Mouse (Mus musculus) spleen, adult 12 weeks (tissue): ENCODE measurements at regions not wholly inside any gene's neighbourhood (a gene's known extent, or its start where the extent isn't known, plus 50 kb on each side); places are given as distances from the start of the nearest gene placed in this dataset.

Experiments used
- DNase-seq: peaks from one replicate; pipeline ENCODE4 v3.0.0; 2022; ENCODE audit warnings: low spot score

DNA sequence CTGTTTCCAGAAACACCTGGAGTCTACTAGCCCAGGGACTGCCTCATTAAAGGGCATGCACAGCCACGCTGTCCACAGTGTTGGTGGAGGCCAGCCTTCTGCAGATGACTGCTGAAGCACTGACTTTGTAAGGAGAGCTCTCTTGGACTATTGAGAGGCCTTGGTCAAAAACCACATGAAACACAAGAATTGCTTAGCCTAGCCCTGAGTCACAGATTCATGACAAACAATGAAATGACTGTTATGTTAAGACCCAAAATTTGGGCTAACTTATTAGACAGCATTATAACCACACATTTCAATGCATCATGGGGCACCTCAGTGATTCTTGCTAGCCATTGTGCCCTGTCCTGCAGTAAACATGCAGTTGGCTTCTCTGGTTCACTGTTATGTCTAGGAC lies 202.1 kb upstream of the Klf4 start:
- DNase-seq: no peak

DNA sequence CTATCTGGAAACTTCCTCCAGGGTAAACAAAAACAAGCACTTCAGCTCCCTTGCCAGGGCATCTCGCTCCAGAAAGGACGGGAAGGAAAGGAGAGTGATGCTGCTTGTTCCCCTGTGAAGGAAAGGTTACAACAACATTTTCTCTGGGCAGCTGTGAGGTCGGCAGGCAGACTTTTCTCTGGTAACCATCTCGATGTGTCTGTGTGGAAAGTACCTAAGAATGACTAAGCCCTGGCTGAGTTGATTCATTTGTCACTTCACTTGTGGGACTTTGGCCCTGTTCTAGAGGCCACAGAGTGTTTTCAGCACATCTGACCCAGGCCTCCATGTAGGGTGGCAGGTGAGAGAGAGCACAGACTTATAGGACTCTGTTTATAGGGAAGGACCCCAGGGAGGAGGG lies 201.0 kb upstream of the Klf4 start:
- no peak for DNase-seq

DNA sequence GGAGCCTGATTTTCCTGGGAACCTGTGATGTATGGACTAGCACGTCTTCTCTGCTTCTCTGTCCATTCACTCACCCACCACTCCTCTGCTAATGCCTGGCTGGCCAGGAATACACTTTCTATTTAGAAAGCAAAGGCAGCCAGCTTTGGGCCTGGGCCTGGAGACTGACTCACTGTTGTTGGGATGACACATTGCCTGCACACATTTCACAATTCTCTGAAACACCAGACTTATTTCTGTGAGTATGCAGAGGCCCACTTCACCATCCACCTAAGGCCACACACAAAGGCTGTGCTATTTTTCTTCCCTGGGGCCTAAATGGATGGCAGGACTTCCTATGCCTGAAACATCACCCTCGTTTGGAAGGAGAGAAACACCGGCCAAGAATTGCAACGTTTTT lies 199.7 kb upstream of the Klf4 start:
- no peak for DNase-seq

DNA sequence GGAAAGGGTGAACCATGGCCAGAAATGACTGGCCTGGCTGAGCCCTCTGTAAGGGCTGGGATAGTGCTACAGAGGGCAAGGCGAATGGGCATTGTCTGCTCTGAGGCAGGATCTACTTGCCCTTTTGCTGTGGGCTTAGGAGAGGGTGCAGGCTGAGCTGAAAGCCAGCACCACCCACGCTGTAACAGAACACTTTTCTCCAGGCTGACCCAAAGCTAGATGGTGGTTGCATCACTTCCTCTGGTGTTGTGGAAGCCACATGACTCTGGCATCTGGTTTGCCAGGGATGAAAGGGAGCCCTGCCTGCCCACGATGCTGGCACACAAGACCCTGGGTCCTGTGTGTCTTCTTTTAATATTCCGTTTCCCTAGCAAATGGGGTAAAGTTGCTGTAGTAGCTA lies 198.0 kb upstream of the Klf4 start:
- DNase-seq: no peak

DNA sequence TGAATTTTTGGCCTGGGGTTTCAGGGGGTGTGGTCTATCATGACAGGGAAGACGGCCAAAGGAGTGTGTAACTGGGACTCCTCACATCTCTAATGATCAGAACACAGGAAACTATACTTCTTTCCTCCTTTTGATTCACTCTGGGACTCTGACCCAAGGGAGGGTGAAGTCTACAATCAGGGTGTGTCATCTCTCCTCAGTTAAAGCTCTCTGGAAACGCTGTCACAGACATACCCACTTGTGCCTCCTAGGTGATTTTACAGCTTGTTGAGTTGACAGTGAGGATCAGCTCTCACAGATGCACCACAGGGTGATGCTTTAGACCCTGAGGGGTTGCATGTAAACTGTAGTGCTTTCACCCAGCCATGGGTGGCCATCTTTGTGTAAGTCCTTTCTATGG lies 194.9 kb upstream of the Klf4 start:
- no peak for DNase-seq

DNA sequence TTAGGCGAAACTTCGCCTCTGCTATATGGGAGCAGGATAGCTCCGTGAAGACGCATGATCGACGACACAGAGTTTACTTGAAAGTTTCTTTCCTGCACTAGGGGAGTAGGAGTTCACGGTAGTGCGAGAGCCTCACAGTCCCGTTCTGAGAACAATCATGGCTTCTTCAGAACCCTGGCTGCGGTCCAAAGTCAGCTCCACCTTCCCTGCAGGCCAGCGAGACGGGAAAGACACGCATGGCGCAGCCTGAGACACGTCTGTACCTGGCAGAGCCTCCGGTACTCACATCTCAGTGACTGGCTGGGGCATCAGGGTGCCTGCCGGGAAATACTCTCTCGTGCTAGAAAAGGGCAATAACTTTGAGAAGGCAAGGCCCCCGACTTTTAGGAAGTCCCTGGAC lies 193.8 kb upstream of the Klf4 start:
- DNase-seq: no peak

DNA sequence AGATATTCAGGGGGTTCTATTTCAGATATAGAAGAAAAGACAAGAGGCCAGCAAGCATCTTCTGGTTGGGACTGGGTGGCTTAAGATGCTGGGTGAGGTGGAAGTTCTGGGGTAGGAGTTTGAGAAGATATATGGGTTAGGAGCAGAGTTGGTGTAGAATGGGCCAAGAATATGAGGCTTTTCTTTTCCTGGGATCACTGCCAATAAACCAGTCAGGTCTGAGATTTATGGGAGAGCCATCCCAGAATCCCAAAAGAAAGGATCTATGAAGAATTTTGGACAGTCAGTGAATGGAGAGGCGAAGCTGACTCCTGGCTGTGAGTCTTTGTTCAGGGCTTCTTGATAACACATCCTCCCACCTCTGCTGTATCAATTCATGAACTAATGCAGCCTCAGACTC lies 192.0 kb upstream of the Klf4 start:
- no peak for DNase-seq

DNA sequence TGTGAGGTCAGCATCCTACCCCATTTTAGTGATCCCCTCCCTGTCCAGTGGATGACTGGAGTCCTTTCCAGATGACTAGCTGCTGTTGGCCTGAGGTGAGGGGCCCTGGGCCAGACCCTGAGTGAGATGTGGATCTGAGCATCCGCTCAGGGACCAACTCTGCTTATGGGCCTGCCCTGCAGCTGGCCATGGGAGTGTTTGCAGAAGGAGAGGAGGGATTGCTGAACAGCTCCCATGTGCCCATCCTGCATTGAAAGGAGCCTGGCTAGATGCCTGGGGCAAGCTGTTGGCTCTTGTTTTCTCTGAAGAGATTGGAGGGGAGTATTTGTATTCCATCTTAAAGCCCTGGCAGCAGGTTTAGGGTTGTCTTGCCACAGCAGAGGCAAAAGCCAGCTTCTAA lies 190.9 kb upstream of the Klf4 start:
- no peak for DNase-seq

DNA sequence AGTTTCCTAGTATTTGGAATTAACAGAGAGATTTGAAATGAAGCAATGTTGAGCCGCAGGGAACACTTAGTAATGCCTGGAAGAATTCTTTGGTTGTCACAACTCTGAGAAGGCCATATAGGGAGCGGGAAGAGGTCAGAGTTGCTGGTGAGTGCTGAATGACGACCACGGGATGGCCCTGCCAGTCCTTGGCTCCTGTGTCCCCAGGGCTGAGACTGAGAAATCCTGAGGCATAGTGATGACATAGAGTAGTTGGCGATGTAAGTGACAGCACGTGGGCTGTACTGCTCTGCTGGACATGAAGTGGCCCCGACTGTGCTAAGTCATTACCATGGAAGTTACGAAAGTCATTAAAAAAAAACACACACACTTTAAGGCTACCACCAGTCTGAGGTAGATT lies 190.1 kb upstream of the Klf4 start:
- no peak for DNase-seq

DNA sequence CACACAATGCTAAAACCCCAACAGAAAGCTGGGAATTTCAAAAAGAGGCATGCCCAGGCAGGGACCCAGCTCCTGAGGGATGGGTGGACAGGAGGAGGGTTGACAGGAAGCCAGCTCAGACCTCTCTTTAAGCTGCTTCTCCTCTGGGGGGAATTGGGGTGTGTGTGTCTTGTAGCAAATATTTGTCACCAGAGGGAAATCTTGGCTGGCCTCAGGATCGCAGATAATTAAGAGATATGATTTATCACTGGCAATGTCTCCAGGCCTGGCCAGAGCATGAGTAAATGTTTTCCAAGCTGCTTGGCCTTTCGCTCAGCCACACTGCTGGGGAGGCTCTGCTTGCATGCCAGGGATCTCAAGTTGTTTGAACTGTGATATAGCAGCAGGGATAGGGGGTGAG lies 189.6 kb upstream of the Klf4 start:
- DNase-seq: no peak

DNA sequence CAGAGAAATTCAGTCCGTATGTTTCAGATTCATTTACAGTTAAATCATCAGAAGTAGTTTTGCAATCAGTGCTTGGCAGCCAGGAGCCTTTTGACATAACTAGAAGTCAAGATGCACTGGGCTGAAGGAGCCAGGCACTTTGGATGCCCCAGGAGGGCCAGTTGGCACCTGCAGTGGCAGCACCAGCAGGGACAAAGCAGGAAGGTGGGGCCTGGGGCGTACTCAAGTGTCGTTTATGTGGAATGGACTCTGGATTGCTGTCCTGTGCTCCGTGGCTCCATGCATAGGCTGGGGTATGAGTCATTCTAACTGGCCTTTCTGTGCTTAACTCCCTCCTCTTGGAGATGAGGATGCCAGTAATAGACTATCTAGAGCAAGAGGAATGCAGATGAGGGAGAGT lies 186.2 kb upstream of the Klf4 start:
- DNase-seq: no peak

DNA sequence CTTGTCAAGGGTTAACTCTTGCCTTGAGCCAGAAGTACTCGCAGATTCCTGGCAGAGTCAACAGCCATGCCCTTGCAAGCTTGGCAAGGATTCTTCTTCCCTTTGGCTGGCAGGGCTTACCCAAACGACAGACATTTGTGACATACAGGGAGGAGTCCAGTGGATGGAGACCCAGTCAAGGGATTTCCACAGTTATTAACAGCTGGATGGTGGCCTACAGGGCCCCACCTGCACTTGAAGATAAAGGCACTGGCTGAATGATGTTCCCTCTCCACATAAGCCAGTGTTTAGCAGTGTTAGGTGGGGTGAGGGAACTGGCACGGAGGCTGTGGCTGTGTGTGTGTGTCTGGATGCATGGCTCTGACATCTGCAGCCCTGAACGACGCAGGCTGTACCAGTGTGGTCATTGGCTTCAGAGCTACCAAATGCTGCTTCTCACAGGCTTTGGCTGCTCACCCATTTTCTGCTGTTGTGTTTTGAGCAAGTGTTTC lies 183.9 kb upstream of the Klf4 start:
- no peak for DNase-seq

DNA sequence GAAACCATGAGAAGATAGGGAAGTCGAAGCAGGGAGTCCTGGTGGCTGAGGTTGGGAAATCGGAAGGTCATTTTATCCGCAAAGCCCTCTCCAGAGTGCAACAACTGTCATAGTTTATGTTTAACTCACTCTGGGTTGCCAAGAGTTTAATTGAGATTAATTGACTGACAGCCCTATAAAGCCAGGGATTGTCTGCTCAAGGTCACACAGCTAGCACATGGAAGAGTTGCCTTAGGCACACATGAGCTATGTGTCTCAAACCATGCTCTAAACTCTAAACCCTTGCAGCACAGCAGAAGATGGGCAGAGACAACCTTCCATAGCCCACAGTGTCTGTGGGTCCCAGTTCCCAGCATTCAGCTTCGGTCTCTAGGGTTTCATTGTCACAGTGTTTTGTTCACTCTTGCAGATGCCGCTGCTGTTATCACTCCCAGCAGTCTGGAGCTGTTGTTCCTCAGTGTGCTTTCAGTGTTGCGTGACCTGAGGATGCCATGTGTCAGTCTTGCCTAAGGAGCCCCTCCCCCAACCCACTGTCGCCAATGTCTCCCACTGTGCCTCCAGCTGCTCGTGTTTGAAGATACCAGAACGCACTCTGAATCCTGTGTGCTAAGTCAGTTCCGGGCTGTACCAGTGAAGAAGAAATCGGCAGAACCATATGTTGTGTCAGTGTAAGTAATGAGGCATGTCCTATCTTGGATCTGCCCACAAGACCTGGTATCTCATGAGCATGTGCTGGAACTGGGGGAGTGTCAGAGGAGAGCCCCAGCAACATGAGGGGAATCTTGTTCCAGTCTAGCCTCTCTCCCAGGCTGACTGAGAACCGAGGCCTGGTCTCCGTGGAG lies 179.5 kb upstream of the Klf4 start:
- no peak for DNase-seq

DNA sequence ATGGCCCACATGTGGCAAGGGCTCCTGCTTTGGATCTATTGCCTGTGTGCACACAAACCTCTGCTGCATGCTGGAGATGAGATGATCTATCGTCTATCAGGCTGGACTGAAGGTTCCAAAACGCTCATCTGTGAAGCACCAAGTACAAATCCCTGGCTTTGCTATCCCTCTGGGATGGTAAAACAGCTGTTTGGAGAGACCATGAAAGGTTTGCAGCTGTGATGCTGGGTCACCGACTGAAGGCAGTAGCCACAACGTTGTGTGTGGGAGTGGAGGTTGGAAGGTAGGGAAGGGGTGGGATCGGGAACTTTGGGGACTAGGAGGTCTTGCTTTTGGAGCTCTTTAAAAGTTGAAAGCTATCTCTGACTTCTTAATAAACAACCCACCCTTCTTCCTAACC lies 178.2 kb upstream of the Klf4 start:
- DNase-seq: no peak

DNA sequence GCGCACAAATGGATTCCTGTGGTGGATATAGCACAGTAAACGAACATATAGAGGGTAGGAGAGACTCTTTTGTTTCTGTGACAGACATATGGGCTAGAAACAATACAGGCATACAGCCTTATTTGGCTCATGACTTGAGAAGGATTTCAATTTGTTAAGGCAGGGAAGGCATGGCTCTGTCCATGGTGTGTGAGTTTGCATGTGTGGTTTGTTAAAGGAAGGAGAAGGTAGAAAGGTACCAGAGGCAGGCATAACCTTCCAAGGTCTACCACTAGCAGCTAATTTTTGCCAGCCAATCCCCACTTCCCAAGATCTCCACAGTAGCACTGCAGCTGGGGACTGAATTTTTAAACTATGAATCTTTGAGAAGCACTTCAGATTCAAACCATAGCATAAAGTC lies 176.5 kb upstream of the Klf4 start:
- no peak for DNase-seq

DNA sequence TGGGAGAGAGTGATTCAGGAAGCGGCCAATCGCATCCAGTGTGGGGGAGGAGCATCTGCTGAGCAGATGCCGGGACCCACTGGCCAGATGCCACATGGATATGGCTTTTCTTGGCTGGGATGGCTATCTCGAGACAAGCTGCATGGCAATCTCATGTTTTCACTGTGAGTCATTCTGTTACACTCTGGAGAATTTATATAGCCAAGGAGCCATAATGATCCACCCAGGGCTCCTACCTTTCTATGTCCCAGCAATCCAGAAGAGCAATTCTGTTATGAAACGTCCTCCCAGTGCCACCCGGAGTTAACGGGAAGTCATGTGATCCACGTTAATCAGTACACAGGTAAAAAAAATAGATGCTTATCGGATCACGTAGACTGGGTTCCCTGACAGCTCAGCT lies 175.7 kb upstream of the Klf4 start:
- DNase-seq: no peak

DNA sequence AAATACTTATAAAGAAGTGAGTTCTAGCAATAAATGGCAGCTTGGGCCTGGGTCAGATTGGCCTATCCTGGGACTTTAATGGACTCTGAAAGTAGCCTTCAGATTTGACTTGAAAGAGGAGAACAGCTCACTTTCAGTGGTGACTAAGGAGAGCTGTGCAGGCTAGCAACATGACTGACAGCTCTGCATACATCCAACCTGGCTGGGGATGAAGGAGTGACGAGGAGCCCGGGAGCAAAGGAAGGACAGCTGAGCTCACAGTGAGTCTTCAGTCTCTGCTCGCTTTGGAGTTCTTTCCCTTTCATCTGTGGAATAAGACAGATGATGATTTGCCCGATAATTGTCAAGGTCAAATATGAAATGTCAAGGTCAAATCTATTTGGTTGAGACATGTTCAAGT lies 172.7 kb upstream of the Klf4 start:
- no peak for DNase-seq

DNA sequence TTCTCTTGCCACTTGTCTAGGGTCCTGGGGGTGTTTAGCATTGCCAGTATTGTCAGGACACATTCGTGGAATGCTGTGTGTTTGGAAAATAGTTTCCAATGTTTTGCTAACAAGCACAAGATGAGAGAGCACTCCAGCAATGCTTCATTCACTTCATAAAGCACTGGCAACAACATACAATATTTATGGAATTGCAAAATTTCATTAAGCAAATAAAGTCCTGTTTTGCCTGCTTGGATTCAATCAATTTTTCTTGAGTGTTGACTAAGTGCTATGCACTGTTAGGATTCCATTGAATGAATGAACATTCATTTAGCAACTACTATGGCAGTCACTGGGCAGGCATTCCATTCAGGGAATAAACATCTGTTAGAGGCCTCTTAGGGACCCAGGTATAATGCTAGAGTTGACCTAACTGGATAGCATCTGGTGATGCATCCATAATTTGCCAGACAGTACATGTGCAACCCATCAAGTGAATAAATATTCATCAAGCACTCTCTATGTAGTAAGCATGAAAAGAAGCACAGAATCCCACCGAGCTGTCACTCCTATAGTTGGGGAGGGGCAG lies 171.2 kb upstream of the Klf4 start:
- no peak for DNase-seq

DNA sequence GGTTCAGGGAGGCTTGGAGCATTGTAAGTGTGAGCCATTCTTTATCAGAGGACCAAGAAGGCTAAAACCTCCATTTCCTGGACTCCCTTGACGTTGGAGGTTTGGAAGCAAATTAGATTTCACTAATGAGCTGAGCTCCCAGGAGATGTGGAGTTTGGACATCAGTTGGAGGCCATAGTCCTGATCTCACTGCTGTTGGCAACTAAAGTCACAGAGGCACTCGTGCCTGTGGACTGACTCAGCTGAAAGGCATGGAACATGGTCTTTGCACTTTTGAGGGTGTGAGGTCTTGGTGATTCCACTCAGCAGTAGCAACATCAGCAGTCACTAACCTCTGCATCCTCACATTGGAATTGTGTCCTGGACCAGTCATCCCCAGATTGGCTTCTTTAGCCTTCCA lies 169.1 kb upstream of the Klf4 start:
- no peak for DNase-seq

DNA sequence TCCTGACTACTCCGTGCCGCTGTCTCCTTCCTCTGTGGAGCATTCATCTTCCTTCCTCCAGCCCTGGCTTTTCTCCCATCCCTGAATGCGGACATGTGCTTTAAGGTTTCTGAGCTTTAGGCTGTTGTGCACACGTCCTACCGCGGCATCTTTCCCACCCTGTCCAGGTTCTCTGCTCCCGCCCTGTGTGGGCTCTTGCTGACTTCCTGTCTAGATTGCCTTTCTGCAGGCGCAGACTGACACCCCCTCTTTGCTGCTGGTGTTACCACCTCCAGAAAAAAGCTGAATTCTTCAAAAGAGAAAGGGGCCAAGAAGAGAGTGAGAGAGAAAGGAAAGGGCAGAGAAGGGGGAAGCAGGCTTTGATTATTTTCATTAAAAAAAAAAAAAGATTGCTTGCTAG lies 167.7 kb upstream of the Klf4 start:
- no peak for DNase-seq

DNA sequence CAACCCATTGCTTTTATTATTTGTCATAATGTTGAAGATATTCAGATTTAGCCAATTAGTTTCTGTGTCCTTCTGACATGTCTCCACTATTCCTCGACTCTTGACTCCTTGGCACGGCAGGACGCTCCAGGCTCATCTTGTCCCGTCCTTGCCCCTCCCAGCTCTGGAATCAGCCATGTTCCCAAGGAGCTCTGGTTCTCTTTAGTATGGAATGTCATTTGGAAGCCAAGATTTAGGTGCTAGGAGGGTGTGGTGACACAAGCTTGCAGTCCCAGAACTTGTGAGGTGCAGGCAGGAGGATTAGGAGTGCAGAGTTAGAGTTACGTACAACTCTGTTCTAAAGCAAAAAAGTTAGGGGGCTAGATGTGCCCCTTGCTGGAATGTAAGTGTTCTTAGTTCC lies 166.9 kb upstream of the Klf4 start:
- no peak for DNase-seq

DNA sequence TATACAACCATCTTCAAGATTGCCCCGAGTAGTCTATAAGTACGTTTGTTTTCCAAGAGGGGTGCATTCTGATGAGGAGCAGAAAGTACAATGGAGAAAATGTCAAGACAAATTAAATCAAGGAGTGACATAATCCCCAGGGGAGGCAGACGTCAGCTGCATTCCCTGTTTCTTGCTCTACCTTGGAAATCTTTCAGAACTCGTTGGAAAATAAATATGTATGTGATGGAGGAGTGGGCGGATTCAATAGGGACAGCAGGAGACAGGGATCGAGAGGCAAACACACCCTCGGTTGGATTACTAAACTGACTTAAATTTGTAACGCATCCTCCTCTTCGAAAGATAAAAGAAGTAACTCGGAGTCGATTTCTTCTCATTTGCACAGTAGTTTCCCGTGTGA lies 164.8 kb upstream of the Klf4 start:
- DNase-seq: no peak

DNA sequence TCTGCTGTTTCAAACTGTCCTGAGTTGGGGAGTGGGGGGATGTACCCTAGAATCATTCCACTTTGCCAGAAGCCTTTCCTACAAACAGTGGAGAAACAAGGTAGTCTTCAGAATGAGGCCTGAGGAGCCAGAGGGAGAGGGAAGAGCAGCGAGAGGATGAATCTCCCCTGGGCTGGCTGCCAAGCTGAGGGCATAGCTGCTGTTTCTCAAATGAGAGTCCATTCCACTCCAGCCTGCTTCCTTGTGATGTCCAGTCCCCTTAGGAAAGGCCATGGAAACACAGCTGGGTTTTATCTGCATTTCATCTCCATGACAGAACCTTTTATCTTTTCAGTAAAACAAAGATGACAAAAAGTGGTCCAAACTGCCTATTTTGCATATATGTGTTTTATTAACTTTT lies 164.2 kb upstream of the Klf4 start:
- no peak for DNase-seq

DNA sequence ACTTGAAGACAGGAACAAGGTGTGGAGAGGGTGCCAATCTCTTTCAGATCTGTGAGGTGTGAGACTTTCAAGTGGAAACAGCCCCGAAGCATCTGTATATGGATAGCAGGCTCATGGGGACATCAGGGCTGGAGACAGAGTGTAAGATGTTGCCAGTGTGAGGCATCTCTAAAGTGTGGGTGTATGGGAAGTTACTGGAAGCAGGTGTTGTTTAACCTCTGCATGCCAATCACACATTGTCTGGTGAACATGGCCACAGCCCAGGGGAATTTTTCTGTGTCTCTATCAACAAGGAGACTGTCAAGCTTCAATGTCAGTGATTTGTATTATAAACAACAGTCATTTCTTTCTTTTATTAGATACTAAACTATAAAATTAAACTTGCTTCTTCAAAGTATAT lies 163.0 kb upstream of the Klf4 start:
- no peak for DNase-seq
